Mouse (Mus musculus) neural tube, embryonic 15.5 days (tissue): ENCODE measurements at regions not wholly inside any gene's neighbourhood (a gene's known extent, or its start where the extent isn't known, plus 50 kb on each side); places are given as distances from the start of the nearest gene placed in this dataset.

Experiments
- ATAC-seq: fragments of 200-750 bp; cut with Nextera tagmentation; 2 replicates; pipeline ENCODE4 v1.8.0; 2017; ENCODE audit warnings: mild to moderate bottlenecking, moderate TSS enrichment, moderate library complexity; ENCODE audit not compliant: low FRiP score
- H3K27ac ChIP-seq: fragments of 300-500 bp; sonication (generic); replicated peaks from 2 replicates; pipeline ENCODE4 v1.5.1; 2015; ENCODE audit warnings: mild to moderate bottlenecking, inconsistent platforms
- H3K27me3 ChIP-seq: fragments of 300-500 bp; sonication (generic); replicated peaks from 2 replicates; pipeline ENCODE4 v1.6.1; 2015; ENCODE audit warnings: inconsistent platforms
- H3K36me3 ChIP-seq: fragments of 300-500 bp; sonication (generic); 2 replicates; pipeline ENCODE4 v1.6.1; 2015; ENCODE audit warnings: inconsistent platforms
- H3K4me1 ChIP-seq: fragments of 300-500 bp; sonication (generic); 2 replicates; pipeline ENCODE4 v1.6.1; 2015; ENCODE audit warnings: inconsistent platforms
- H3K4me2 ChIP-seq: fragments of 300-500 bp; sonication (generic); 2 replicates; pipeline ENCODE4 v1.6.1; 2015; ENCODE audit warnings: inconsistent platforms, mild to moderate bottlenecking, moderate library complexity
- H3K4me3 ChIP-seq: fragments of 300-500 bp; sonication (generic); replicated peaks from 2 replicates; pipeline ENCODE4 v1.5.1; 2015; ENCODE audit warnings: mild to moderate bottlenecking, inconsistent platforms
- H3K9ac ChIP-seq: fragments of 300-500 bp; sonication (generic); replicated peaks from 2 replicates; pipeline ENCODE4 v1.6.1; 2015; ENCODE audit warnings: mild to moderate bottlenecking, inconsistent platforms
- H3K9me3 ChIP-seq: fragments of 300-500 bp; sonication (generic); replicated peaks from 2 replicates; pipeline ENCODE4 v1.6.1; 2016; ENCODE audit warnings: inconsistent platforms
- WGBS: fragments of 180-500 bp; shearing (Covaris S2); methylation state at CpG from one replicate; pipeline ENCODE4 v1.1.7; 2015; ENCODE audit warnings: mixed read lengths; 5-methylcytosine and 5-hydroxymethylcytosine counted together

DNA sequence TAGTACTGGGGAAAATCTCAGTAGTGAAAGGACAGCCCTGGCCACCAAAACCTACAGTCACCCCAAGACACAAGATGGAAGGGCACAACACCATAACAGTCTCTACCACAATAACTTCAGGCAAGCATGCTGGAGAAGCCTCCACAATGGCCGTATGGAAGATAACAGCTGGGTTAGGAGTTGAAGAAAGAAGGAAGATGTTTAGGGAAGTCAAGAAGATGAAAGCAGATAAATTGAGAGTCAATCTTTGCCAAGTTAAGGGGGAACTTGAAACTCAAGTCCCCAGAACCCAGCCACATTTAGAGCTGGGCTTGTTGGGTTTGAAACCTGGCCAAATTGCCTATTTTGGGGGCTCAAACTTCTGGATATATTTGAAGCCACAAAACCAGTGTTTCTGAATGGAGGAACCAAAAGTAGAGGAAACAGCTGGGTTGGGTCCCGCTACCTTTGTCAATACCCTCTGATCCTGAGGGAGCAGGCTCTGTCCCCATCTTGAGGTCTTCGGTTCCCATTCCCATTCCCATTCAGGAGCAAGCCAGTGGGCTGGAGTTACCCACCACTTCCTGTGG, 147.8 kb downstream of the Cdc5l start:
- Histone ChIP-seq H3K4me1 (no peaks in the 10 kb centered on the region), H3K4me3 (no peak overlapping the region), H3K9me3 (no peaks in the 10 kb centered on the region), H3K27me3 (no peaks in the 10 kb centered on the region), H3K9ac (no peak overlapping the region), H3K27ac (no peak overlapping the region), H3K4me2 (no peak overlapping the region), H3K36me3 (no peaks in the 10 kb centered on the region)
- WGBS, result 91% methylated on average over 3 of the region's 3 CpGs
- no peak for ATAC-seq

- H3K27me3 ChIP-seq, result no peaks in the 10 kb centered on the region
- no peaks in the 10 kb centered on the region for H3K9me3 ChIP-seq
- 73% methylated on average over 1 of the region's 1 CpGs for WGBS
- no peak overlapping the region for H3K4me2 ChIP-seq
- H3K27ac ChIP-seq, result no peak overlapping the region
- no peak for ATAC-seq
- peaks cover 14% of the 10 kb centered on the region for H3K4me1 ChIP-seq
- no peak overlapping the region for H3K4me3 ChIP-seq
- no peak overlapping the region for H3K9ac ChIP-seq
- H3K36me3 ChIP-seq, result no peaks in the 10 kb centered on the region
Observed at GRCm38 (mm10) chr17:45281554-45281953, 152.0 kb downstream of the Cdc5l start.

DNA sequence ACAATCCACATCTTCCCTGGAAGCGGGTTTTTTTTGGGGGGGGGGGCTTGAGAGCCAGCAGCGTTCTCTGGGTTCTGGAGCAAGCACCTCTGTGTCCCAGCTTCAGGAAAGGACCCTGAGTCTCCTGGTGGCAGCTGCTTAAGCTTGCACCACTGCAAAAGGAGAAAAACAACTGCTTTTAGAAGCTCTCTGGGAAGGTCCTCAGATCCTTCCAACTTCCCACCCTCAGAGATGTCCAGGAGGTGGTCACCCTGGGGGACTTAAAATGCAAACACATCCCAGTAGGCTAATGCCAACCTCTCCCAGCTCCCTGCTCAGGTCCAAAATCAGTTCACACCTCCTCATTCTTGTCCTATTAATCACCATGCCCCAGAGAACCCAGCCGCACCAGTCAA, 153.7 kb downstream of the Cdc5l start:
- Histone ChIP-seq H3K4me1 (peaks cover 14% of the 10 kb centered on the region), H3K9ac (no peak overlapping the region), H3K9me3 (no peaks in the 10 kb centered on the region), H3K36me3 (no peaks in the 10 kb centered on the region), H3K27ac (0 out of 2 replicates have a peak overlapping the region, but pooled peaks have one; percentile 1), H3K27me3 (no peaks in the 10 kb centered on the region), H3K4me3 (no peak overlapping the region), H3K4me2 (peak overlapping the region; percentile 37)
- ATAC-seq, result no peak
- 6% methylated on average over 3 of the region's 3 CpGs for WGBS

DNA sequence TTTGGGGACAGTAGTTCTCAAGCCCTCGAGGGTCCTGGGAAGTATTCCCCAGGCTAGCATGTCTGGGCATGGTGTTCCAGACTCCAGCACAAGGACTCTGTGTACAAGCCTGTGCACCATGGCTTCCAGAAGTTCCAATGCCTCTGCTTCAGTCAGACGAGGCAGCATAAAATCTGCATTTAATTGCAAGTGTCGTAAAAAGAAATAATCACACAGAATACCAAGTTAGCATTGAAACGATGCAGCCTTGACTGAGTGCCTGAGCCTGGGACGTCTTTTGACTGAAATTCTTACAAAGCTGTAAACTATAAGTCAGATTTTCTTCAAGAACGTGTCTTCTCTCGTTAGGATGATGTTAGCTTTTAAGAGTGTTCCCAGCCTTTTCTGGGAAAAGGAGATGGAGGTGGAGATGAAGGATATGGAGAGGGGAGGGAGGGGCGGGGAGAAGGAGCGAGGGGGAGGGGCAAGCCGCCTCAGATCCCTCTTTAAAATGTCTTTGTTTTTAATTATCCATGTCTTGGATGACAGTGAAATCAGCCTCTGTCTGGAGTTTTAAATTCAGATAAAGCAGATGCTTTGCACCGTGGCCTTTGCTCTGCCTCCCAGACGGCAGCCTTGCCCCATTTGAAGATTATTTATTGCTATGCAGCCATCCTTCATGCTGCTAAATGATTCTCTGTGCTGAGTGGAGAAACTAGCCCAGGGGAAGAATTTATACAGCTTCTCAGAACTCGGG, 154.3 kb downstream of the Cdc5l start:
- Histone ChIP-seq H3K27me3 (no peaks in the 10 kb centered on the region), H3K9me3 (no peaks in the 10 kb centered on the region), H3K4me2 (peak overlapping the region; percentile 37), H3K36me3 (no peaks in the 10 kb centered on the region), H3K27ac (0 out of 2 replicates have a peak overlapping the region, but pooled peaks have one; percentile 1), H3K4me1 (peaks cover 14% of the 10 kb centered on the region), H3K9ac (no peak overlapping the region), H3K4me3 (no peak overlapping the region)
- 15% methylated on average over 13 of the region's 13 CpGs for WGBS
- peak; percentile 53; the same call in 1 of the 2 replicates for ATAC-seq

GRCm38 (mm10) chr17:45277516-45277915, 156.0 kb downstream of the Cdc5l start:
- no peak for ATAC-seq
- Histone ChIP-seq H3K27ac (no peak overlapping the region), H3K4me1 (peaks cover 14% of the 10 kb centered on the region), H3K4me3 (no peak overlapping the region), H3K9me3 (no peaks in the 10 kb centered on the region), H3K27me3 (no peaks in the 10 kb centered on the region), H3K4me2 (no peak overlapping the region), H3K9ac (no peak overlapping the region), H3K36me3 (no peaks in the 10 kb centered on the region)
- WGBS, result 60% methylated on average over 3 of the region's 3 CpGs

DNA sequence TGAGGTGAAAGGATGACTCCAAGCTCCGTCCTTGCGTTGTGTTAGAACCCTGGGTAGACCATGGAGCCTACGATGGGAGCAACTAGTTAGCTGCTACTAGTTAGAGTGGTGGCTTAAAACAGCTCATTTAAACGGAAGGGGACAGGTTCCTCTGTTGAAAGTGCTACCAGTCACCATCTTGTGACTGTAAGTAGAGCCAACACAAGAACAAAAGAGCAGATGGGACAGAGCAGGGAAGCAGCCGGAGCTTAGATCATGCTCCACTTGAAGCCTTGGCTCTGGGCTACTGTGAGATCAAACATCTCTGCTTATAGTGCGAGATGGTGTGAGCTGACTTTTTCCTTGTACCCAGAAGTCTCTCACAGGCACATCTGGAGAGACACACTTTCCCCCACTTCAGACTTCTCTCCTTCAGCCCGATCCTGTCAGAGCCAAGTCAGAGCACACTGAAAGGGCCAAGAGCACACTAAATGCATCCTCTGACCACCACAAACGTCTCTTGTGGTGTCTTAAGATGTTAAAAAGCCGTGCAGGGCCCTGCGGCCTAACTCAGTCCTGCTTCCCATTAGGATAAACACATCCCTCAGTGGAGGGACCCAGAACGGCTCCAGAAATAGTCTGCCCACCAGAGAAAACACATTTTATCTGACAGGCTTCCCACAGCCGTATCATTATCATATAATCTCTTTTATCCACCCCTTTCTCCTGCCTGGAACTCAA, 156.7 kb downstream of the Cdc5l start:
- Histone ChIP-seq H3K27me3 (no peaks in the 10 kb centered on the region), H3K4me1 (peaks cover 14% of the 10 kb centered on the region), H3K4me3 (no peak overlapping the region), H3K9me3 (peaks cover 3% of the 10 kb centered on the region; the same call in 1 of the 2 replicates), H3K27ac (no peak overlapping the region), H3K9ac (no peak overlapping the region), H3K4me2 (no peak overlapping the region), H3K36me3 (no peaks in the 10 kb centered on the region)
- WGBS, result 82% methylated on average over 12 of the region's 12 CpGs
- ATAC-seq, result no peak

- H3K4me2 ChIP-seq, result no peak overlapping the region
- peaks cover 9% of the 10 kb centered on the region; the same call in 1 of the 2 replicates for H3K9me3 ChIP-seq
- H3K27me3 ChIP-seq, result no peaks in the 10 kb centered on the region
- WGBS, result 75% methylated on average over 4 of the region's 4 CpGs
- no peak for ATAC-seq
- no peak overlapping the region for H3K27ac ChIP-seq
- H3K36me3 ChIP-seq, result no peaks in the 10 kb centered on the region
- H3K4me1 ChIP-seq, result peaks cover 12% of the 10 kb centered on the region
- H3K9ac ChIP-seq, result no peak overlapping the region
- H3K4me3 ChIP-seq, result no peak overlapping the region
Observed at GRCm38 (mm10) chr17:45274894-45275293, 158.6 kb downstream of the Cdc5l start.

DNA sequence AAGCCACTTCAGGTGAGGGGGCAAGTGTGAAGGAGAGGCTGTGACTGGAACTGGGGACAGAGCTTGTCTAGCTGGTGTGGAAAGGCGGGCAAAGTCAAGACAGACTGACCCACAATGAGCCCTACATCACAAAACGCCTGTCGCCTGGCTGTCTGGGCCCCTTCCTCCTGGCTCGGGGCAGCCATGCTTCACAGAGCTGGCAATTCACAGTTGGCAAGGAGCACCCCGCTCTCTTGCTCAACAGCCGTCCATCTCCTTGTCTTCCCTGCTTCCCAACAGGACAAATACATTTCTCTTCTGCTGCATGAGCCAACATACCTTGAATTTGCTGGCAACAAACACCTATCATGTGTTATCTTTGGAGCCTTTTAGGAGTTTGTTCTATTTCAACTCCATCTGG, 166.8 kb downstream of the Cdc5l start:
- no peak overlapping the region for H3K4me2 ChIP-seq
- no peaks in the 10 kb centered on the region for H3K27me3 ChIP-seq
- WGBS, result 89% methylated on average over 6 of the region's 6 CpGs
- no peaks in the 10 kb centered on the region for H3K4me1 ChIP-seq
- no peak overlapping the region for H3K4me3 ChIP-seq
- no peak for ATAC-seq
- no peak overlapping the region for H3K9ac ChIP-seq
- H3K9me3 ChIP-seq, result peaks cover 6% of the 10 kb centered on the region; the same call in 1 of the 2 replicates
- no peaks in the 10 kb centered on the region for H3K36me3 ChIP-seq
- H3K27ac ChIP-seq, result no peak overlapping the region

DNA sequence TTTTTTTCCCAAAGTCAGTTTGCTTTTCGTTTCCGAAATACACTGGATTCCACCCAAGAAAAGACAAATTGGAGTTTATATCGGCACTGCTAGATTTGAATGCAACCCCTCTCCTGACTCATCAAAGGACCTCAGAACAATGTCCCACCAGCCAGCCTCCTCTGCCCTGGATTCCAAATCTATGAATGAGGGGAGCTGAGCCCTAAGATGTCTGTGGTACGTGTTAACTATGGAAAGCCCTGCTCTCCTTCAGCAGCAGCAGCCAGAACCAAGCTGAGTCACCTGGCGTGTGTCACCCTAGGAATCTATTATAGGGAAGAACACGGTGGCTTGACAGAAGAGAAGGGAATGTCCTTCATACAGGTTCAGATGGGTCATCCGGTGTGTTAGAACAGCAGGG, 167.9 kb downstream of the Cdc5l start:
- H3K4me2 ChIP-seq, result no peak overlapping the region
- H3K27ac ChIP-seq, result no peak overlapping the region
- no peak for ATAC-seq
- no peaks in the 10 kb centered on the region for H3K9me3 ChIP-seq
- H3K9ac ChIP-seq, result no peak overlapping the region
- no peaks in the 10 kb centered on the region for H3K36me3 ChIP-seq
- H3K4me1 ChIP-seq, result no peaks in the 10 kb centered on the region
- no peaks in the 10 kb centered on the region for H3K27me3 ChIP-seq
- H3K4me3 ChIP-seq, result no peak overlapping the region
- WGBS, result 78% methylated on average over 7 of the region's 7 CpGs

- ATAC-seq, result no peak
- no peak overlapping the region for H3K27ac ChIP-seq
- no peaks in the 10 kb centered on the region for H3K9me3 ChIP-seq
- H3K4me3 ChIP-seq, result no peak overlapping the region
- no peaks in the 10 kb centered on the region for H3K27me3 ChIP-seq
- H3K36me3 ChIP-seq, result no peaks in the 10 kb centered on the region
- H3K4me2 ChIP-seq, result no peak overlapping the region
- 49% methylated on average over 6 of the region's 6 CpGs for WGBS
- H3K9ac ChIP-seq, result no peak overlapping the region
- H3K4me1 ChIP-seq, result no peaks in the 10 kb centered on the region
Observed at GRCm38 (mm10) chr17:45264434-45264833, 169.1 kb downstream of the Cdc5l start.

DNA sequence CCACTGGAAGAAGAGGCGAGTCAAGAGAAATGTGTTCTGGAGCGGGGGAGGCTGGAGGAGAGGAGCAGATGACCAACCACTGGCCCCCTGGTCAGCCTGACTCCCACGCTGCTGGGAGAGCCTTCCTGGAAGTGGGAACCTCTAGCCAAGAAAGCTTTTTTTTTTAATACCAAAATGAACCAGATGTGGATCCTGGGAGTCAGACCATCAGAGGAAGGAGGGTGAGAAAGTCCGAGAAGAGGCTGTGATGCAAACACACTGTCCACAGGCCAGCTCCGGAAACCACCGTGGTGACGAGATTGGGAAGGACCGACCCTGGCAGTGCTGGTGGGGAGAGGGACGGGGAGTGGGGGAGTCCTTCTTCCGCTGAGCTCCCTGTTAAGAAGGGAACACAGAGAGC, 173.1 kb downstream of the Cdc5l start:
- Histone ChIP-seq H3K9me3 (no peaks in the 10 kb centered on the region), H3K4me2 (no peak overlapping the region), H3K27ac (no peak overlapping the region), H3K4me1 (no peaks in the 10 kb centered on the region), H3K4me3 (no peak overlapping the region), H3K9ac (no peak overlapping the region), H3K36me3 (no peaks in the 10 kb centered on the region), H3K27me3 (no peaks in the 10 kb centered on the region)
- WGBS, result 94% methylated on average over 10 of the region's 10 CpGs
- no peak for ATAC-seq

DNA sequence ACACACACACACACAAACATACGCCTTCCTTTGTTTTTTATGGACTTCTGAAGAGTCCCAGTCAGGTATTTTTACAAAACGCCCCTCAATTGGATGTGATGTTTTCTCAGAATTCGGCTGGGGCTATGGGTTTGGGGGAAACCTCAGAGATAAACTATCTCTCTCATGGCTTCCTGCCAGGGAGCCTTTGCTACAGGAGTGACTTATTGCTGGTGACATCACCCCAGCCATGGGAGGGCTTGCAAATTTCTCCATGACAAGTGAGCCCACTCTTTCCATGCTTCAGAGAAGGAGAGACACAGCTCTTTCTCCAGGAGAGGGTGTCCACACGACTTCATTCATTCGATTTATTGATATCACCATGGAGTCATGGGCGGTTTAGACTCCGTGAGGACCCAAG, 175.5 kb downstream of the Cdc5l start:
- Histone ChIP-seq H3K27ac (no peak overlapping the region), H3K36me3 (no peaks in the 10 kb centered on the region), H3K4me1 (no peaks in the 10 kb centered on the region), H3K27me3 (no peaks in the 10 kb centered on the region), H3K4me2 (no peak overlapping the region), H3K4me3 (no peak overlapping the region), H3K9me3 (no peaks in the 10 kb centered on the region), H3K9ac (no peak overlapping the region)
- 60% methylated on average over 7 of the region's 7 CpGs for WGBS
- no peak for ATAC-seq
